Mouse (Mus musculus) adrenal gland, postnatal 10 days (tissue): ENCODE data around the gene Adck1. TPM values are rescaled to one million over a fixed set of nuclear protein-coding genes. Genes with fewer than 3 reads are reported as not detected.
A peak's percentile ranks its signal among the peaks of the same experiment; 100 is the strongest.
"Not testable (repeated sequence)": the region's sequence is repeated elsewhere in the genome, so short reads cannot be mapped to it uniquely, and the experiment has no call there.

Source experiments
- DNase-seq: peaks from one replicate; pipeline ENCODE4 v3.0.0; 2021; ENCODE audit warnings: mixed read lengths
- long read RNA-seq, 2 experiments: library from polyadenylated mRNA; stranded (forward); transcript quantifications; one replicate each; pipeline ENCODE4 v2.0.0; 2021
- total RNA-seq, 2 experiments: library from RNA; stranded (reverse); gene quantifications; 2 replicates each; pipeline ENCODE4 v1.2.3; 2021

Gene Adck1
- 10 to 100 TPM; 23.3 to 27.9 TPM for total RNA-seq
- long read RNA-seq, experiment 1, transcript Adck1-202 (11 exons, 2,199 nt): minor isoform, 15 of 77 reads
- long read RNA-seq, experiment 1, transcript Adck1-201 (11 exons, 2,158 nt): major isoform, 28 of 77 reads
- long read RNA-seq, experiment 1, transcript Adck1-204 (11 exons, 2,253 nt): minor isoform, 5 of 77 reads
- long read RNA-seq, experiment 1, partial matches to known transcripts: 16 of 77 reads
- long read RNA-seq, experiment 1, other reads (novel, unspliced or antisense): 12 of 77 reads
- long read RNA-seq, experiment 2, transcript Adck1-201 (11 exons, 2,158 nt): major isoform, 11 of 27 reads
- long read RNA-seq, experiment 2, transcript Adck1-202 (11 exons, 2,199 nt): minor isoform, 6 of 27 reads
- long read RNA-seq, experiment 2, partial matches to known transcripts: 4 of 27 reads
- long read RNA-seq, experiment 2, other reads (novel, unspliced or antisense): 3 of 27 reads

- peak; percentile 92 for DNase-seq
Measured at GRCm38 (mm10) chr12:88360441-88361119, at the start of gene Adck1. Adck1 (plus strand) TSS chr12:88360554.

DNA sequence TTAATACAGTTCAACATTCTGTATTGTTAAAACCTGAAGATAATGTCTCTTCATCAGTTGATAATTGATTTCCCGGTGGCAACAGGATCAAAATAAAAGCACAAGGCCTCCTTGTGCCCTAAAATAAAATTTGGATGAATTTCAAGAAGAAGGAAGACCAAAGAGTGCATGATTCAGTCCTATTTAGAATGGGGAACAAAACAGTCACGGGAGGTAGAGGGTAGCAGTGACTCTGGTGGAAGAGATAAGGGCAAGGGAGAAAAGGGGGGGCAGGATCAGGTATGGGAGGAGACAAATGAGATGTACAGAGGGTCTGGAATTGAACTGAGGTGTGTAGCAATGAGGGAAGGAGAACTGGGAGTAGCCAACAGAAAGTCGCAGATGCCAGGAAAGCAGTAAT is 45.8 kb upstream of the Adck1 start:
- DNase-seq: no peak

DNA sequence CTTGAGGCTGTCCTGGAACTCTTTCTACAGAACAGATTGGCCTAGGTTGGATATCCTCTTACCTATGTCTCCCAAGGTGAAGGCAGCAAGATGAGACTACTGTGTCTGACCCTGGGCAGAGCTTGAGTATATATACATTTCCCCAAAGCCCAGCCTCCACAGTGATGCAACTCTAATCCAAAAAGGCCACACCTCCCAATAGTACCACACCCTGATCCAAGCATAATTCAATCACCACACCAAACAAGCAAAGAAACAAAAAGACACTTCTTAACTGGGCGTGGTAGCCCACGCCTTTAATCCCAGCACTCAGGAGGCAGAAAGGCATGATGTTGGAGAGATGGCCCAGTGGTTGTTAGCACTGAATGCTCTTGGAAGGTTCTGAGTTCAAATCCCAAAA is 36.4 kb upstream of the Adck1 start, which contains the start of gene Gm5039:
TSS of gene Gm5039 (minus strand) at position 101 of the 400 bp plus-strand sequence.
- DNase-seq: not testable (repeated sequence)

GRCm38 (mm10) chr12:88336662-88337413 is 23.5 kb upstream of the Adck1 start:
- DNase-seq: not testable (repeated sequence)

- DNase-seq: not testable (repeated sequence)
Measured at GRCm38 (mm10) chr12:88341286-88341685, 19.1 kb upstream of the Adck1 start.

- DNase-seq: peak; percentile 13
Measured at GRCm38 (mm10) chr12:88354182-88354702, 6.1 kb upstream of the Adck1 start.

GRCm38 (mm10) chr12:88361120-88361445 is 729 bp downstream of the Adck1 start:
- DNase-seq: no peak

DNA sequence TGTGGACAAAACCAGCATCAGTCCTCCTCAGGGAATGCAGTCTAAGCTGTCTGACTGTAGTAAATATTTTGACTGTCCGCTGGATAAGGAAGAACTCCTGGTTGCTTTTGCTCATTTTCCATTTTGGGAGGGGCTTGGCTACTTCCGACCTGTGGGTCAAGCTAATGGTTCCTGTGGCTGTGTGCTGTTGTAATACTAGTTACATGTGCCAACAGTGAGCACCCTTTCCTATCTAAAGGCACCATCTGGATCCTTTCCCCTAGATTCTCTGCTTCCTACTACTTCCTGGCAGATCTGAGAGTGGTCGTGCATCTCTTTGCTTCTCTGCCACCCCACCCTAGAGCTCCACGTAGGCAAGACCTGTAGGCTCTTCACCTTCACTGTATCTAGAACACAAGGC is 7.3 kb downstream of the Adck1 start:
- DNase-seq: no peak

DNA sequence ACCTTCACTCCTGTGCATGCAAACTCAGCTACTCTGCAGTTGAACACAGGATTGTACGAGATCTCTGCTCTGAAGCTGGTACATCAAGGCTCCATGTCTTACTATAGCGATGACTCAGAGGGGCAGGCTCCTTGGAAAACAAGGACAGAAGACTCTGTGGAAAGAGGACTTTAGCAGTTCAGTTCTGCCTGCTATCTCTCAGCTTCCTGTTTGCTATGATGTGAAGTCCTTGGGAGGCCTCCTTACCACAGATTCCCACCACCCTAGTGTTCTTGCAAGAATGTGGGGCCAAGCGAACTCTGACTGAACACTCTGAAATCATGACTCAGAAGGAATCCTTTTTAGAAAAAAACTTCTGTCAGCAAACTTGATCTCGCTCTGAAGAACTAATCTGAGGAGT is 8.3 kb downstream of the Adck1 start:
- no peak for DNase-seq

DNA sequence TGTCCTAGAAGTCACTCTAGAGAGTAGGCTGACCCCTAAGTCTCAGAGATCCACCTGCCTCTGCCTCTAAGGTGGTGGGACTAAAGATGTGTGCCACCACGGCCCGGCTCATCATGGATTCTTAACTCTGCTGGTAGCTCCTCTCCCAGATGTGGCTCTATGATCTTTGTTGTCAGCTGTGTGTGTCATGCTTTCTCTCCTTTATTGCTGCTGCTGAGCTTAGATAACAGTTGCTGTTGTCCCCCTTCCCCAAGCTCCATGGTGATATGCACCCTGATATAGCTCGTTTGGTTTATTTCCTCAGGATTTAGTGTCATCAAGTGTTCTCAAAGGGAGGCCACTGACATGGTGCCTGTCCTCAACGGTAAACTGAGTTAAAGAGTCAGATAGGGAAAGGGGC is 9.3 kb downstream of the Adck1 start:
- DNase-seq: not testable (repeated sequence)

DNA sequence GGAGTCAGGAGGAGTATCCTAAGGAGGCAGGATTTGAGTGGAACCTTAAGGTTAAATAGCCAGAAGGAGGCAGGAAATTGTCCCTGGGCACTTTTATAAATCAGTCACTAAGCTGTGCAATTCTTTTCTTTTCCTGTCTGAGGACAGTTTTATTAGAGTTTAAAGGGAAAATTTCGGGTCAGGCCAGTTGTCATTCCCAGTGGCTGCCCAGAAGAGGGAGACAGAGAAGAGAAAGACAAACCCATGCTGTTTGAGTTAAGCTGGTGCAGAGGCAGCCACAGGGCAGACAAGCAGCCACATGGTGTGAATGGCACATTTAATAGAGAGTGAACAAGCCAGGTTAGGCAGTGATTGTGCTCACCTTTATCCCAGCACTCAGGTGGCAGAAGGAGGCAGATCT is 10.0 kb downstream of the Adck1 start:
- DNase-seq: not testable (repeated sequence)

GRCm38 (mm10) chr12:88372018-88372417 is 11.7 kb downstream of the Adck1 start:
- no peak for DNase-seq

- DNase-seq: peak; percentile 23
Measured at GRCm38 (mm10) chr12:88376820-88377219, 16.5 kb downstream of the Adck1 start.

- DNase-seq: no peak
Measured at GRCm38 (mm10) chr12:88378256-88378655, 17.9 kb downstream of the Adck1 start.

- no peak for DNase-seq
Measured at GRCm38 (mm10) chr12:88388832-88389231, 28.5 kb downstream of the Adck1 start.

DNA sequence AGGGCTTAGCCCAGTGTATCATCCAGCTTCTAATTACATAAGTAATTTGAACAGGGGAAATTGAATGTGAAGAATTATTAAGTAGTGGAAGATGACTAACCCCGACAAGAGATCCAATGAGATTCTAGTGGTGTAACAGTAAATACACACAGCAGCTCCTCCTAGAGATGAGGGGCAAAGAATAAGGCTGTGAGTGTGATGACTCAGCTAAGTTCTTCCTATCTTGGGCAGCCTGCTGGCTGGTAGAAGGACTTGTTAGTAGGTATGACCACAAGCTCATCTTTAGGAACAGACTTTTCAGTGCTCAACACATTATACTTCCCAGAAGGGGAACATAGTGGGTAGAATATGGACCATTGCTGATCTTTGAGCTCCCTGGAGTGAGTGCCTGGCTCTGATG is 38.3 kb downstream of the Adck1 start:
- DNase-seq: no peak

DNA sequence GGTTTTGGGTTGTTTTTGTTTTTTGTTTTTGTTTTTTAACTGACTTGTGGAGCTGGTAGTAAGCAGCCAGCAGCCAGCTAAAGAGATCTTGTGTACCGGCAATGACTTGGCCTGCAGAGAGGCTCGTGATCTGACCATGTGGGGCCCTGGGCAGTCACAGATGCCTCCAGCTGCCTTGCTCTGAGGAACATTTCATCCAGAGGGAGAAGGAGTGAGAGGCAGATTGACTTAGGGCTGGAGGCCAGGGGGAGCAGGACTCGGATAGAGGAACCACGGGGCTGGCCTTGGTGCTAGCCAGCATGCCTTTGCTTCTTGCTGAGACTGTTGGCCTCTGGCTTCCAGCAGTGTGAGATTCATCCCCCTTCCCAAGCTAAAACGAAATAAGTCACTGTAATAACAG is 43.2 kb downstream of the Adck1 start:
- DNase-seq: no peak

DNA sequence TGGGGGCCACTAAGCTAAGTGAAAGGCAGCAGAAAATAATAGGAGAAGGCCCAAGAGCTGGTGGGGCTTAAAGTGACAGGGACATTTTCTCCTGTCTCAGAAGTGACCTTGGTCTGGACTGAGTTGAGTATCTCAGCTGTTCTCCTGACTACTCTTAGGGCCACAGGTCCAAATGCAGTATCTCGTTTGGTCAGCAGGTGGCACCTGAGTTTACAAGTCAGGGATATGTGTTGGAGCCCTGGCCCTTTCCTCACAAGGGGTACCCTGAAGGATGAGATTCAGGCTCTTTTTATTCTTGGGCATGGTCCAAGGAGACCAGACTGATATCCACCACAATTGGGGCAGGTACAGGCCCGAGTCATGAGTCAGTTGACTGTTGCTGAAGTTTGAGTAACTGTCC is 44.8 kb downstream of the Adck1 start:
- peak; percentile 81 for DNase-seq

- no peak for DNase-seq
Measured at GRCm38 (mm10) chr12:88407996-88408322, 47.6 kb downstream of the Adck1 start.

DNA sequence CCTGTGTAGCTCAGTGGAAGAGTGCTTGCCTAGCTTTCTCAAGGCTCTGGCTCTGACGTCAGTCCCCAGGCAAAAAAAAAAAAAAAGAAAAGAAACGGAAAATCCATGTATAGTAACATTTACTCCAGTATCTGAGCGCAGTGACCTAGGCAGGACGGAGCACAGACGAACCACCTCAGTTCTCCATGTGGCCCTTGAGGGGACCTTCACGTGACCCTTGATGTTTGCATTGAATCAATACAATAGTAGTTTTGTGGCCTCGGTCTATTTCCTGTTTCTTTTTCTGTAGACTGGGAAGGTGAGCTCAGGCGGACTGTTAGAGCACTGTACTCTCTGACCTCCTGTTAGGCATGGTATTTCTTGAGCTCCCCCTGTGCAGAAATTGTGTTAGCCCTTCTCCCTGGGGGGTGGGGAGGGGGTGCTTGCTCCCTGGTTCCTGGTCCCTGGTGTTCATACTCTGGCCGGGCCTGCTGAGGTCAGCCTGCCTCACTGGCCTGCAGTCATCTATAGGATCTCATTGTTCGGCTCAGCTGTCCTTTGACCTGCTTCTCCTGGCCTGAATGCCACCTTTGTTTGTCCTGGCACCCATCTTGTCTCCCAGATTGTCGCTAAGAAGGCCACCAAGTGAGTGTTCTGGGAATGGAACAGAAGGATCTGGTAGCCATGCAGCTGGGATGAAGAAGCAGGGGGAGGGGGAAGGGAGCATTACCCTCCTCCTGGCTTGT is 48.1 kb downstream of the Adck1 start:
- no peak for DNase-seq

- no peak for DNase-seq
Measured at GRCm38 (mm10) chr12:88413239-88413638, 52.9 kb downstream of the Adck1 start.
